Mouse (Mus musculus) liver, adult 10 weeks (tissue): Measurements from ENCODE around the gene Acp6. TPM values are rescaled to one million over a fixed set of nuclear protein-coding genes. Genes with fewer than 3 reads are reported as not detected.

Source experiments
- polyA plus RNA-seq: library from polyadenylated mRNA; stranded (reverse); fragments of 350-450 nt; fragmentation: Illumina TruSeq; extraction: RNeasy Lipid Tissue Mini Kit (QIAGEN cat#74804); gene quantifications from one replicate; pipeline ENCODE4 v1.2.3, GENCODE M21; 2014; ENCODE audit warnings: low read depth, low replicate concordance

Gene Acp6
- polyA plus RNA-seq = 29.3 TPM

GRCm38 (mm10) chr3:97158611-97159508 lies at the start of gene Acp6:
TSS of gene Acp6 (plus strand) at chr3:97158777.

Other genes starting within 250 kb of the Acp6 start
- gene Gja8, start 232.8 kb upstream of the Acp6 start, polyA plus RNA-seq = not detected
- 1.9 TPM for gene Bcl9, start 139.1 kb downstream of the Acp6 start, polyA plus RNA-seq